Mouse (Mus musculus) gastrocnemius, postnatal 14 days (tissue): Measurements from ENCODE around the gene Fam171b. TPM values are rescaled to one million over a fixed set of nuclear protein-coding genes. Genes with fewer than 3 reads are reported as not detected.

Experiments
- DNase-seq: peaks from one replicate; pipeline ENCODE4 v3.0.0; 2021; ENCODE audit warnings: mixed read lengths
- intact Hi-C: fragments of 180-260 bp; cut with DNase I; formaldehyde crosslinking; loops from one replicate; pipeline ENCODE4 v1.15.1; 2025; ENCODE audit warnings: low total_unique reads
- long read RNA-seq, 2 experiments: library from polyadenylated mRNA; stranded (forward); transcript quantifications; one replicate each; pipeline ENCODE4 v2.0.0; 2021
- total RNA-seq, 2 experiments: library from RNA; stranded (reverse); gene quantifications; 2 replicates each; pipeline ENCODE4 v1.2.3; 2021

Gene Fam171b
- total RNA-seq, result 1 to 10 TPM; 2.6 to 2.8 TPM
- long read RNA-seq, experiment 1, full-length matches to known transcripts, result 1 of 4 reads
- long read RNA-seq, experiment 1, partial matches to known transcripts, result 2 of 4 reads
- long read RNA-seq, experiment 1, other reads (novel, unspliced or antisense), result 1 of 4 reads
- long read RNA-seq, experiment 2, partial matches to known transcripts, result 1 of 1 reads
- long read RNA-seq, experiment 2, other reads (novel, unspliced or antisense), result 0 of 1 reads

DNA sequence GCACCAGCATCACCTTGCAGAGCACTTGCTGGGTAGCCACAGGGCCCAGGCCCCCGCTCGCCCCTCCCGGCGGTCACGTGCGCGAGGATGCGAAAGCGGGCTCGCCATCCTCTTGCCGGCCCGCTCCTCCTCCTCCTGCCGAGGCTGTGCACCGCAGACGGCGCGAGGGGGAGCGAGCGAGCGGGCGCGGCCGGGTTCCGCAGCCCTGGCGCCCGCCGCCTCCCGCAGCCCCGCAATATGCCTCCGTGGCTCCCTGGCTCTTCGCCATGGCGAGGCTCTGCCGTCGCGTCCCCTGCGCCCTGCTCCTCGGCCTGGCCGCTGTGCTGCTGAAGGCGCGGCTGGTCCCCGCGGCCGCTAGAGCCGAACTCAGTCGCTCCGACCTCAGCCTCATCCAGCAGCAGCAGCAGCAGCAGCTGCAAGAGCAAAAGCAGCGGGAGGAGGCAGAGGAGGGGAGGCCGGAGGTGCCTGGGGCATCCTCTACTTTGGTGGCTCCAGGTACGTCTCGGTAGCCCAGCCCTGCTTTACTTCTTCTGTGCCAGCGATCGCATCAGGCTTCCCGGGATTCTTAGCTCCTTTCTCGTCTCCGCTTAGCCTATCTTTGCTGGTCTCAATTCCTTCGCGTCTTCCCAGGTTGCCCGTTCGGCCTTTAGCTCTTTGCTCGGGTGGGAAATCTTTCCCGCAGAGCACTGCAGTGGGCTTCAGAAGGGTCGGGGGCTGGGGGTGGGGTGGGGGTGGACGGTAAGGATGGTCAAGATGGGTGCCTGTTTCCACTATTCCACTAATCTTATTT is at the start of gene Fam171b:
TSS of gene Fam171b (plus strand) at position 154 of the 790 bp plus-strand sequence.
- intact Hi-C loops, result no loop called here
- DNase-seq, result peak; percentile 80

DNA sequence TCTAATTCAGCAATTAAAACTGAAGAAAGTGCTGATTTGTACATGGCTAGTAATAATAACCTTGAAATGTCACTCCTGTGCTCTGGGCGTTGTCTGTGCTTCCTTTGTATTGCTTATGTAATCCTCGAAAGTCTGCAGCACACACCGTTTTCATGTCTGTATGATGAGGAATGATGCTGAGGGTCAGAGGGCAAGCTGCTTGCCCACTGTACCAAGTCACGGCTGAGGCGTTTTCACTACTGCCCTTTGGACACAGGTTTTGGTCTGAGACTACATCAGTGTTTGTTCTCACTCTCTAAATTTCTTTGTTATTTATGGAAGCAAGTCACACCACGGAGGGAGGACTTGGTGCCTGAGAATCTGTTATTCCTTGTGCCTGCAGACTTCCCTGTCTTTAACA is 46.4 kb upstream of the Fam171b start:
- intact Hi-C loops, result loop anchor here (5.0 kb wide), 1 partner anchor 104 kb away; no protein-coding TSS in a partner anchor
- DNase-seq, result no peak

DNA sequence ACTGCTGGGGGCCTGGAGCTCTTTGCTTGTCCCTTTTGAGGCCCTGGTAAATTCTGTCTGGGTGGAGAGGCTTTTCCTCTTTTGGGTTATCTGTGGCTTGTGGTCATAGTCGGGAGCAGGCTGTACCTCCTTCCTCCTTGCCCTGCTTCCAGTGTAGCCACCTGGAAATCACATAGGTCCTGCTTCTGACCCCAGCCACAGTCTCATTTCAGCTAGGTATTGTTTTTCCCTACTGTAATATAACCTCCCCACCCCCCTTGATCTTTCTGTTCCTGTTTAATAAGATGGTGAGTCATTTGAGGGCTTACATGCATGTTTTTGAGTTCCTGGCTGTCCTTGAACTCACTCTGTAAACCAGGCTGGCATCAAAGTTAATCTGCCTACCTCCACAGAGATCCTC is 45.6 kb upstream of the Fam171b start:
- DNase-seq, result no peak
- intact Hi-C loops, result loop anchor here (5.0 kb wide), 1 partner anchor 105 kb away; no protein-coding TSS in a partner anchor

- intact Hi-C loops, result loop anchor here (5.0 kb wide), 1 partner anchor 106 kb away; no protein-coding TSS in a partner anchor
These were observed 44.0 kb upstream of the Fam171b start for GRCm38 (mm10) chr2:83768311-83769047.

GRCm38 (mm10) chr2:83771155-83771812 is 41.2 kb upstream of the Fam171b start:
- intact Hi-C loops, result loop anchor here (5.0 to 10.0 kb wide), 2 partner anchors 66 to 144 kb away; no protein-coding TSS in a partner anchor
- DNase-seq, result peak; percentile 47

More at GRCm38 (mm10) chr2:83768311-83769047, 44.0 kb upstream of the Fam171b start:
- DNase-seq, result no peak

GRCm38 (mm10) chr2:83791330-83792073 is 20.9 kb upstream of the Fam171b start:
- no peak for DNase-seq
- intact Hi-C loops, result no loop called here

GRCm38 (mm10) chr2:83792102-83792501 is 20.3 kb upstream of the Fam171b start:
- DNase-seq, result no peak
- intact Hi-C loops, result no loop called here

- intact Hi-C loops, result no loop called here
- no peak for DNase-seq
These were observed 16.7 kb upstream of the Fam171b start for GRCm38 (mm10) chr2:83795766-83796165.

DNA sequence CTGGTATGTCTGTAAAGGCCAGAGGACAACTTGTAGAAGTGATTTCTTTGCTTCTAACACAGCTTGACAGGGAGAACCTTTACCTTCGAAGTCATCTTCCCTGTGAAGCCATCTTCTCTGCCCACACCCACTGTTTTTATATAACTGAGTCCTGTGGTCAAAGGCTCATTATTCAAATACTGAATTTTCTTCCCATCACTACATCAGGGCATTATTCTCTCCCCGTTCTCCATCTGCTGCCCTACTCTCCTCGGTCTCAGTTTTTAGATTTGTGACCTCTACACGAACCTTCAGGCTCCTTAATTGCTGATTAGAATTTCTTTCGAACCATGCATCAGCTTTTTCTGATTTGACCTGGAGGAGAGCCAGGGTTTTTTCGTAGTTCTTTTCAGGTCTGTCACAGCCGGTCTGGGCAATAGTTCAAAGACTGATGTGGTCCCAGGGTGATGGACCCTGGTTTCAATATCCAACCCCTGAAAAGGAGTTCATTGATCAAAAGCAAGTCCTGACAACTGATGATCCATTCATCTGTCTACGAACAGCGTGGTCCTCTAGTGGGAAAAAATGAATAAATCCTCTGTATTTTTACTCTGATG is 14.4 kb upstream of the Fam171b start:
- no peak for DNase-seq
- intact Hi-C loops, result no loop called here

GRCm38 (mm10) chr2:83813273-83813892 is 947 bp downstream of the Fam171b start:
- intact Hi-C loops, result no loop called here
- no peak for DNase-seq

GRCm38 (mm10) chr2:83814009-83814408 is 1.6 kb downstream of the Fam171b start:
- DNase-seq, result peak; percentile 39
- intact Hi-C loops, result no loop called here

DNA sequence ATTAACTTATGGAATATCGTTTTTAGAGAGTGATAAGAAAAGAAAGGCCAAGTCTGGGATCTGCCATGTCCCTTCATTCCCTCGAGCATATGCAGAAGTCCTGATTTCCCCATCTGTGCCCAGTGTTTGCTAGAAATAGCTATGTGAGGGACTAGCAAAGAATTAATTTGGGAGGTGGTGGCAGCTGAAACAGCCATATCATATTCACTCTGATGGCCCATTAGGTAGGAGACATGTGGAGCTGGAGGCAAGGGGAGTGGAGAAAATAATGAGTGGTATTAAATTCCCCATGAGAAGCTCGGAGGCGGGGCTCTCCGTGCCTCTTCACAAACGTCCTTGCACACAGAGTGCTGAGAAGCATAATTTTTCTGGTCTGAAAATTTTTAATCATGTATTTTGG is 3.7 kb downstream of the Fam171b start:
- intact Hi-C loops, result no loop called here
- DNase-seq, result no peak

- intact Hi-C loops, result no loop called here
- DNase-seq, result no peak
These were observed 12.7 kb downstream of the Fam171b start for GRCm38 (mm10) chr2:83825161-83825560.

- no peak for DNase-seq
- intact Hi-C loops, result no loop called here
These were observed 16.6 kb downstream of the Fam171b start for GRCm38 (mm10) chr2:83828895-83829539.

DNA sequence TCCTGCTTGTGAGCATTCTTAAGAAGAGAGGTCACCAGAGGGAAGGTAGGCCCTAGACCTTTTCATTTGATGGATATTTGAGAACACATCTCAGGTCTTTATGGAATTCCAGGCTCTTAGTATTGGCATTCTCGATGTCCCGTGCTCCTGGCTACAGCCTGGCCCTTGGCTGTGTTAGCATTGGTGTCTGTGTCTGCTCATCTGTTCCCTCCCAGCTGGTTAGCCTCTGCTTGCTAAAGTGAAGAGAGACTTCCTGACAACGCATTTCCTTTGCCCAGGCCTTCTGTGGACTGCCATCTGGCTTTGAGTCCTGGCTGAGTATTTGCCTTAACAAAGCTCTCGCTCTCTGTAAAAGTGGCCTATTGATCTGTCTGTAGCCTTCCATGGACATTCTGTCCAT is 20.5 kb downstream of the Fam171b start:
- intact Hi-C loops, result no loop called here
- peak; percentile 10 for DNase-seq

DNA sequence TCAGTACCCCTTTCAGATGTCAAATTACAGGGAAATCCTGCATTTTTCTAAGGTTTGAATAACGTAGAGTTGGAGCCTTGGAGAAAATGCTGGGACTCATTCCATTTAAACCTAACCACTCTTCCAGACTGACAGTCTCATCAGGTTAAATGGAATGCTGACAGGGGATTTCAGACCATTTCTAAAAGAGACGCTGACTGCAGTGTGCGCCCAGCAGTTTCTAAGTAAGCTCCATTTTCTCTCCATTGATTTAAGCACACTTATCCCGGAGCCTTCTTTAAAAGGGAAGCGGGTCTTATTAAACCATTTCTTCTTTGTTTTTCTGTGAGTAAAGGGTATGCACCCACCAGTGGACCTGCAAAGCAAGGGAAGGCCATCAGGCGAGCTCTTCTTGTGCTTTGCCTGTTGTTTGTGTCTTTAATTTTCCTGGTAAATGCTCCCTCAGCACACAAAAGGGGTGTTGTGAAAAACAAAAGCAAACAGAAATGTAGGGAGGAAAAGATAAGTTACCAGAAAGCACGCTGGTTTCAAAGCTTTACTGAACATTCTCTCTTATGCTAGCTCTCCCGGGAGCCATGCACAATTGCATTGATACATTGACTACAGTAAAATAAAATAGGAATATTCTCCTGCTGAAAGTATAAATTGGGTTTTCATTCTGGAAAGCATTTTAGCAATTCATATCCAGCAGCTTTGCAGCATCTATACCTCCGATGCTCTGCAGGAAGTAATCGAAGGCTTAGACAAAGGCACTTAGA is 23.1 kb downstream of the Fam171b start:
- intact Hi-C loops, result no loop called here
- DNase-seq, result no peak

DNA sequence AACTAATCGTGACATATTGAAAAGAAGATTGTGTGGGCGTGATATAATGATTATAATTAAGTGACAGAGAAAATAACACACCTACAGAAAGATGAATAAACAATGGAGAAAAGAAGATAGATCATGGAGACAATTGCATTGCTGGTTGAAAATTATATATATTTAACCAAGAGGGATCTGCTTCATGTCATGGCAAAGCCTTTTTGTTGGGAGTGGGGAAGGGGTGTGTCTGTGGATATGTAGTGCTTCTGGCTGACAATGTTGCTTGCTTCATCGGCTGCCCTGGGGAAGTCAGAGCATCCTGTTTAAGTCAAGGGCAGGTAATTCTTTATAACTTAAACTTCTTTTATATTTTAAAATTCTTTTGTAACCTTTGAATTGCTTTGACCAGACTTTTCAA is 36.1 kb downstream of the Fam171b start:
- DNase-seq, result no peak
- intact Hi-C loops, result no loop called here
